In genomic region chr5:147358481-147358880, GRCm38 (mm10) we compare ENCODE assay signal across 29 mouse cellular contexts. TPM values are rescaled to one million over a fixed set of nuclear protein-coding genes. Genes with fewer than 3 reads are reported as not detected.
"Had no signal": no experiment of that assay in that cellular context is flagged by ENCODE, and none has a peak within 500 bp of the region (broad histone marks: within the 10 kb centered on the region; RNA-seq: fewer than 3 reads in every experiment).

No protein-coding gene starts in this region.

- H3K4me3 ChIP-seq: intestine, embryonic 15.5 days; kidney, embryonic 15.5 days; left cerebral cortex, adult 2 months; liver, embryonic 13.5 days; midbrain, embryonic 12.5 days; midbrain, embryonic 15.5 days had no signal

- H3K4me1 ChIP-seq: intestine, embryonic 15.5 days; kidney, embryonic 15.5 days; liver, embryonic 13.5 days; midbrain, embryonic 12.5 days; midbrain, embryonic 15.5 days had no signal

- H3K9me3 ChIP-seq: intestine, embryonic 15.5 days; kidney, embryonic 15.5 days; liver, embryonic 13.5 days; midbrain, embryonic 12.5 days; midbrain, embryonic 15.5 days had no signal

- H3K27me3 ChIP-seq: intestine, embryonic 15.5 days; kidney, embryonic 15.5 days; liver, embryonic 13.5 days; midbrain, embryonic 12.5 days; midbrain, embryonic 15.5 days had no signal

- H3K36me3 ChIP-seq: intestine, embryonic 15.5 days; kidney, embryonic 15.5 days; liver, embryonic 13.5 days; midbrain, embryonic 12.5 days; midbrain, embryonic 15.5 days had no signal

- H3K27ac ChIP-seq: intestine, embryonic 15.5 days; kidney, embryonic 15.5 days; left cerebral cortex, adult 2 months; liver, embryonic 13.5 days; macrophage; midbrain, embryonic 12.5 days; midbrain, embryonic 15.5 days; stomach, postnatal 0 days had no signal

- DNase-seq: kidney, adult 11 months; kidney, adult 8-10 months; kidney, postnatal 10 days; kidney, postnatal 36 days; layer of hippocampus, postnatal 36 days; liver, embryonic 13.5 days; lung, adult 2 months; lung, postnatal 14 days; right cerebral cortex, postnatal 14 days; right cerebral cortex, postnatal 4 days had no signal

RNA-seq across cellular contexts. Expression of gene Urad, which starts 36.2 kb away (rescaled TPM):
- total RNA-seq: layer of hippocampus, adult 8-10 months; layer of hippocampus, postnatal 10 days; layer of hippocampus, postnatal 36 days; left cerebral cortex, adult 2 months; left cerebral cortex, postnatal 10 days; left cerebral cortex, postnatal 36 days; megakaryocyte, adult 5-6 weeks had no signal
- polyA plus RNA-seq: kidney, embryonic 15.5 days; limb, embryonic 11.5 days; limb, embryonic 14.5 days; lung, adult 2 months; lung, embryonic 16.5 days; macrophage; midbrain, embryonic 12.5 days; midbrain, embryonic 15.5 days; neural tube, embryonic 11.5 days; neural tube, embryonic 14.5 days; stomach, embryonic 14.5 days; stomach, postnatal 0 days had no signal

RNA-seq across cellular contexts. Expression of gene Cdx2, which starts 51.4 kb away (rescaled TPM):
- total RNA-seq: layer of hippocampus, adult 8-10 months; layer of hippocampus, postnatal 10 days; layer of hippocampus, postnatal 36 days; left cerebral cortex, adult 2 months; left cerebral cortex, postnatal 10 days; left cerebral cortex, postnatal 36 days; liver, adult 2 months; megakaryocyte, adult 5-6 weeks had no signal
- polyA plus RNA-seq: kidney, embryonic 15.5 days; limb, embryonic 11.5 days; liver, embryonic 13.5 days; lung, adult 2 months; lung, embryonic 16.5 days; macrophage; midbrain, embryonic 12.5 days; midbrain, embryonic 15.5 days; neural tube, embryonic 11.5 days; neural tube, embryonic 14.5 days had no signal
